9 mouse cellular contexts compared by ENCODE assay signal in the genomic region with DNA sequence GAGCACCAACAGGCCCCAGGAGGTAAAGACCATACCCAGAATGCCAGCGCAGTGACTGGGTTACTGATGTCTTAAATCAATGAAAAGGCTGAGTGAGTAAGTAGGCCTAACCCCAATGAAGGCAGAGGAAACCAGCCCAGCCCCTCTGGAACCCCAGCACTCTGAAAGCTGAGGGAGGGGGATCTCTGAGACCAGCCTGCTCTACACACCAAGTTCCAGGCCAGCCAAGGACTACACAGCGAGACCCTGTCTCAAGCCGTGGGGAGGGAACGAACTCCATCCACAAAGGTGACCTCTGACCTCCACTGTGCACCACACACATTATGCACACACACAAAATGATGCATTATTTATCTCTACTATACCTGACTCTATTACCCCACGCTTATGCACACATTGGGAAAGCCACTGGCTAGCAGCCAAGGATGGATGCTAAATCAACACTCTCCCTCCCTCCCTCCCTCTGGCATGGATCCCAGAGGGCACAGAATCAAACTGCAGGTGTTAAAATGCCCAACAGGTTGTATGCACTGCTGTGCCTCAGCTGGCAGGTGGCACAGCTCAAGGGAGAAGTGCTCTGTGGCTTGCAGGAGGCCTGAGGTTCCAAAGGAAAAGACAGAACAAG. TPM values are rescaled to one million over a fixed set of nuclear protein-coding genes. Genes with fewer than 3 reads are reported as not detected.
DNase-seq lines count a peak whose midpoint lies in the region; ATAC-seq and TF ChIP-seq lines count a peak whose summit lies in the region.
"Had no signal": no experiment of that assay in that cellular context is flagged by ENCODE, and none has a peak within 500 bp of the region (broad histone marks: within the 10 kb centered on the region; RNA-seq: fewer than 3 reads in every experiment).

No protein-coding gene starts in this region.

- no peak overlapping the region for H3K4me3 ChIP-seq in forebrain, embryonic 11.5 days (ENCODE audit: low read depth, low read length)
- H3K4me3 ChIP-seq in forebrain, embryonic 10.5 days = no peak overlapping the region
- peak overlapping the region in 1 of 2 experiments; percentile 32; a peak in 1 of 4 replicates for H3K4me3 ChIP-seq in ES-E14 (ENCODE audit: insufficient read depth in 1 of 2, low read depth in 1 of 2, low read length in 2 of 2, poor library complexity in 1 of 2, severe bottlenecking in 1 of 2)
- H3K4me3 ChIP-seq in hindbrain, embryonic 15.5 days = no peak overlapping the region
- H3K4me3 ChIP-seq in lung, embryonic 16.5 days (ENCODE audit: low read length) = no peak overlapping the region

- DNase-seq in forebrain, embryonic 11.5 days (ENCODE audit: low spot score) = no peak
- no peak for DNase-seq in forebrain, embryonic 10.5 days (ENCODE audit: extremely low spot score, low spot score)
- DNase-seq in ES-E14 (ENCODE audit: low read depth, low spot score) = no peak
- DNase-seq in layer of hippocampus, adult 18-20 months (ENCODE audit: low spot score in 2 of 2) = no peak
- no peak for DNase-seq in right cerebral cortex, adult 18-20 months
- DNase-seq in gastrocnemius, postnatal 25 days = no peak

- no peak overlapping the region for H3K9ac ChIP-seq in forebrain, embryonic 11.5 days (ENCODE audit: low read length)
- H3K9ac ChIP-seq in ES-E14 (ENCODE audit: insufficient read depth, low read depth, low read length, poor library complexity, severe bottlenecking) = peak overlapping the region; percentile 16; the same call in 1 of the 2 replicates
- H3K9ac ChIP-seq in hindbrain, embryonic 15.5 days = no peak overlapping the region
- no peak overlapping the region for H3K9ac ChIP-seq in lung, embryonic 16.5 days (ENCODE audit: low read length)

- H3K4me1 ChIP-seq in forebrain, embryonic 11.5 days (replicated peaks; ENCODE audit: control insufficient read depth, insufficient read depth, low read length) = peaks cover 10% of the 10 kb centered on the region; the same call in 1 of the 2 replicates
- H3K4me1 ChIP-seq in forebrain, embryonic 10.5 days = peaks cover 82% of the 10 kb centered on the region
- peaks cover 15 to 26% of the 10 kb centered on the region in 2 experiments for H3K4me1 ChIP-seq in ES-E14 (ENCODE audit: control insufficient read depth in 2 of 2, insufficient read depth in 2 of 2, low read length in 2 of 2, poor library complexity in 1 of 2)
- 0 out of 2 replicates have a peak, but pooled peaks cover 5% of the 10 kb centered on the region for H3K4me1 ChIP-seq in hindbrain, embryonic 15.5 days (replicated peaks)
- H3K4me1 ChIP-seq in lung, embryonic 16.5 days (replicated peaks; ENCODE audit: control insufficient read depth, insufficient read depth, low read length) = peaks cover 28% of the 10 kb centered on the region

- in situ Hi-C loops in ES-E14 (cut with MboI; ENCODE audit: low sequenced_read_pairs in 2 of 2, unreplicated experiment in 2 of 2) = no loop called here

- 68% methylated on average over 5 of the region's 5 CpGs for WGBS in forebrain, embryonic 11.5 days
- 79% methylated on average over 5 of the region's 5 CpGs for WGBS in forebrain, embryonic 10.5 days
- 38% methylated on average over 5 of the region's 5 CpGs for WGBS in hindbrain, embryonic 15.5 days
- 44% methylated on average over 5 of the region's 5 CpGs for WGBS in lung, embryonic 16.5 days

- no peaks in the 10 kb centered on the region for H3K9me3 ChIP-seq in forebrain, embryonic 11.5 days (ENCODE audit: control insufficient read depth, low read length)
- H3K9me3 ChIP-seq in forebrain, embryonic 10.5 days = no peaks in the 10 kb centered on the region
- H3K9me3 ChIP-seq in ES-E14 (ENCODE audit: control insufficient read depth, insufficient read depth, low read depth, low read length) = no peaks in the 10 kb centered on the region
- no peaks in the 10 kb centered on the region for H3K9me3 ChIP-seq in hindbrain, embryonic 15.5 days
- H3K9me3 ChIP-seq in lung, embryonic 16.5 days (ENCODE audit: control insufficient read depth, low read length) = no peaks in the 10 kb centered on the region

- no peaks in the 10 kb centered on the region for H3K27me3 ChIP-seq in forebrain, embryonic 11.5 days (ENCODE audit: control insufficient read depth, insufficient read depth, low read length)
- no peaks in the 10 kb centered on the region for H3K27me3 ChIP-seq in forebrain, embryonic 10.5 days (ENCODE audit: poor library complexity, severe bottlenecking)
- peaks cover 20% of the 10 kb centered on the region for H3K27me3 ChIP-seq in hindbrain, embryonic 15.5 days
- H3K27me3 ChIP-seq in lung, embryonic 16.5 days (ENCODE audit: control insufficient read depth, insufficient read depth, low read depth, low read length) = no peaks in the 10 kb centered on the region

- ATAC-seq in forebrain, embryonic 11.5 days (replicated peaks; ENCODE audit: low FRiP score) = 0 out of 2 replicates have a peak, but pooled peaks have one; percentile 6
- peak; percentile 11; the same call in 1 of the 2 replicates for ATAC-seq in hindbrain, embryonic 15.5 days (ENCODE audit: low FRiP score, low read depth)
- peak; percentile 84 for ATAC-seq in lung, embryonic 16.5 days (ENCODE audit: low read depth)

- no peak overlapping the region for H3K4me2 ChIP-seq in forebrain, embryonic 11.5 days (ENCODE audit: low read depth, low read length, severe bottlenecking)
- H3K4me2 ChIP-seq in hindbrain, embryonic 15.5 days = no peak overlapping the region
- H3K4me2 ChIP-seq in lung, embryonic 16.5 days (ENCODE audit: low read depth, low read length) = 0 out of 2 replicates have a peak overlapping the region, but pooled peaks have one; percentile 2

- H3K27ac ChIP-seq in forebrain, embryonic 11.5 days (ENCODE audit: low read depth, low read length) = no peak overlapping the region
- H3K27ac ChIP-seq in forebrain, embryonic 10.5 days = no peak overlapping the region
- H3K27ac ChIP-seq in ES-E14 (ENCODE audit: insufficient read depth, low read depth, low read length, poor library complexity, severe bottlenecking) = no peak overlapping the region
- no peak overlapping the region for H3K27ac ChIP-seq in hindbrain, embryonic 15.5 days (replicated peaks)
- peak overlapping the region; percentile 82 for H3K27ac ChIP-seq in lung, embryonic 16.5 days (ENCODE audit: low read length)

- H3K36me3 ChIP-seq in forebrain, embryonic 11.5 days (ENCODE audit: control insufficient read depth, insufficient read depth, low read length) = no peaks in the 10 kb centered on the region
- peaks cover 22% of the 10 kb centered on the region for H3K36me3 ChIP-seq in forebrain, embryonic 10.5 days (replicated peaks)
- peaks cover 25% of the 10 kb centered on the region for H3K36me3 ChIP-seq in ES-E14 (ENCODE audit: control insufficient read depth, insufficient read depth, low read length, poor library complexity, severe bottlenecking)
- H3K36me3 ChIP-seq in hindbrain, embryonic 15.5 days = no peaks in the 10 kb centered on the region
- H3K36me3 ChIP-seq in lung, embryonic 16.5 days (ENCODE audit: control insufficient read depth, insufficient read depth, low read length) = no peaks in the 10 kb centered on the region

TF ChIP-seq in ES-E14, 5 proteins besides CTCF, POLR2A, EP300 and RAD21:
- TF ChIP-seq MAFK (IDR thresholded peaks at IDR 0.05; ENCODE audit: insufficient read depth, low read depth, low read length) = no peak
- TF ChIP-seq CHD2 (IDR thresholded peaks at IDR 0.05; ENCODE audit: low read depth, low read length) = no peak
- no peak for TF ChIP-seq ZNF384 (IDR thresholded peaks at IDR 0.05; ENCODE audit: low read depth, low read length)
- TF ChIP-seq HCFC1 (IDR thresholded peaks at IDR 0.05; ENCODE audit: borderline replicate concordance, insufficient read depth, low read length) = no peak
- no peak for TF ChIP-seq ZC3H11A (IDR thresholded peaks at IDR 0.05; ENCODE audit: borderline replicate concordance, low read depth, low read length)

RNA-seq across cellular contexts. Expression of gene Trim71, which starts 9.7 kb away (rescaled TPM):
- polyA plus RNA-seq in forebrain, embryonic 11.5 days (2014; fragmentation: Nextera tagmentation; extraction: Ambion mirVana) = 1.5 and 1.6 TPM in 2 replicates
- polyA plus RNA-seq in forebrain, embryonic 10.5 days (2016; fragmentation: Nextera tagmentation; extraction: Ambion mirVana) = 5.9 and 6.5 TPM in 2 replicates
- 132 and 141 TPM in 2 replicates for total RNA-seq in ES-E14 (2012; rRNA removed)
- polyA plus RNA-seq in hindbrain, embryonic 15.5 days (2015; fragmentation: Nextera tagmentation; extraction: Ambion mirVana) = 0.26 and 0.32 TPM in 2 replicates
- 0.79 and 0.87 TPM in 2 replicates for polyA plus RNA-seq in lung, embryonic 16.5 days (2015; fragmentation: Nextera tagmentation; extraction: Ambion mirVana)
- total RNA-seq in layer of hippocampus, adult 18-20 months (2021) = 1 to 10 TPM; 1.2 to 2.0 TPM
- total RNA-seq in gastrocnemius, postnatal 25 days (2021) = not detected

RNA-seq across cellular contexts. Expression of gene C130032M10Rik, which starts 39.0 kb away (rescaled TPM):
- not detected in 2 replicates for polyA plus RNA-seq in forebrain, embryonic 11.5 days (2014; fragmentation: Nextera tagmentation; extraction: Ambion mirVana)
- 1.0 and 1.2 TPM in 2 replicates for polyA plus RNA-seq in forebrain, embryonic 10.5 days (2016; fragmentation: Nextera tagmentation; extraction: Ambion mirVana)
- 1.8 and 2.7 TPM in 2 replicates for total RNA-seq in ES-E14 (2012; rRNA removed)
- polyA plus RNA-seq in hindbrain, embryonic 15.5 days (2015; fragmentation: Nextera tagmentation; extraction: Ambion mirVana) = not detected in 2 replicates
- polyA plus RNA-seq in lung, embryonic 16.5 days (2015; fragmentation: Nextera tagmentation; extraction: Ambion mirVana) = 0.21 and 0.72 TPM in 2 replicates
- total RNA-seq in layer of hippocampus, adult 18-20 months (2021) = not detected
- not detected for total RNA-seq in gastrocnemius, postnatal 25 days (2021)
- polyA plus RNA-seq: embryonic facial prominence, embryonic 11.5 days had no signal

RNA-seq across cellular contexts. Expression of gene Ccr4, which starts 49.8 kb away (rescaled TPM):
- not detected in 2 replicates for polyA plus RNA-seq in forebrain, embryonic 11.5 days (2014; fragmentation: Nextera tagmentation; extraction: Ambion mirVana)
- polyA plus RNA-seq in forebrain, embryonic 10.5 days (2016; fragmentation: Nextera tagmentation; extraction: Ambion mirVana) = not detected in 2 replicates
- total RNA-seq in ES-E14 (2012; rRNA removed) = 1.4 and 1.8 TPM in 2 replicates
- polyA plus RNA-seq in hindbrain, embryonic 15.5 days (2015; fragmentation: Nextera tagmentation; extraction: Ambion mirVana) = not detected in 2 replicates
- polyA plus RNA-seq in lung, embryonic 16.5 days (2015; fragmentation: Nextera tagmentation; extraction: Ambion mirVana) = 0.11 and 0.25 TPM in 2 replicates
- not detected for total RNA-seq in layer of hippocampus, adult 18-20 months (2021)
- total RNA-seq in gastrocnemius, postnatal 25 days (2021) = not detected
- polyA plus RNA-seq: embryonic facial prominence, embryonic 11.5 days had no signal

Comparison
In these comparisons a context has a peak if more than half of its experiments do, and no peak if none do; other contexts are left out.
1. ATAC-seq: peak in every context shown above with its lines; median percentile 84 in lung, embryonic 16.5 days; 11 in hindbrain, embryonic 15.5 days; 6 in forebrain, embryonic 11.5 days.